In genomic region chr5:44798056-44798455, GRCm38 (mm10) we compare ENCODE assay signal across 8 mouse cellular contexts. TPM values are rescaled to one million over a fixed set of nuclear protein-coding genes. Genes with fewer than 3 reads are reported as not detected.
DNase-seq lines count a peak whose midpoint lies in the region; ATAC-seq and TF ChIP-seq lines count a peak whose summit lies in the region.

No protein-coding gene starts in this region.

- no peak overlapping the region for H3K9ac ChIP-seq in heart, embryonic 15.5 days
- H3K9ac ChIP-seq in embryonic facial prominence, embryonic 11.5 days (replicated peaks; ENCODE audit: low read length) = peak overlapping the region; percentile 64
- peak overlapping the region; percentile 33; the same call in 1 of the 2 replicates for H3K9ac ChIP-seq in hindbrain, postnatal 0 days (replicated peaks; ENCODE audit: low read length)
- H3K9ac ChIP-seq in midbrain, embryonic 15.5 days = peak overlapping the region; percentile 53; the same call in 1 of the 2 replicates

- H3K4me1 ChIP-seq in heart, embryonic 15.5 days (replicated peaks) = 0 out of 2 replicates have a peak, but pooled peaks cover 2% of the 10 kb centered on the region
- peaks cover 5% of the 10 kb centered on the region; the same call in 1 of the 2 replicates for H3K4me1 ChIP-seq in embryonic facial prominence, embryonic 11.5 days (ENCODE audit: control insufficient read depth, insufficient read depth, low read length)
- H3K4me1 ChIP-seq in hindbrain, postnatal 0 days (ENCODE audit: insufficient read depth, low read length) = 0 out of 2 replicates have a peak, but pooled peaks cover 3% of the 10 kb centered on the region
- peaks cover 27% of the 10 kb centered on the region for H3K4me1 ChIP-seq in midbrain, embryonic 15.5 days

- peak overlapping the region; percentile 51 for H3K4me3 ChIP-seq in heart, embryonic 15.5 days
- H3K4me3 ChIP-seq in embryonic facial prominence, embryonic 11.5 days (ENCODE audit: low read depth, low read length) = peak overlapping the region; percentile 48
- peak overlapping the region; percentile 46 for H3K4me3 ChIP-seq in hindbrain, postnatal 0 days (ENCODE audit: low read length)
- H3K4me3 ChIP-seq in midbrain, embryonic 15.5 days = peak overlapping the region; percentile 52

- no peak for TF ChIP-seq CTCF in hindbrain, postnatal 0 days (IDR thresholded peaks at IDR 0.05; ENCODE audit: low read depth)

- no peak overlapping the region for H3K27ac ChIP-seq in heart, embryonic 15.5 days
- no peak overlapping the region for H3K27ac ChIP-seq in embryonic facial prominence, embryonic 11.5 days (replicated peaks; ENCODE audit: low read depth, low read length)
- H3K27ac ChIP-seq in hindbrain, postnatal 0 days = no peak overlapping the region
- 0 out of 2 replicates have a peak overlapping the region, but pooled peaks have one; percentile 17 for H3K27ac ChIP-seq in midbrain, embryonic 15.5 days

- no peaks in the 10 kb centered on the region for H3K27me3 ChIP-seq in heart, embryonic 15.5 days
- H3K27me3 ChIP-seq in embryonic facial prominence, embryonic 11.5 days (ENCODE audit: control insufficient read depth, insufficient read depth, low read length) = no peaks in the 10 kb centered on the region
- H3K27me3 ChIP-seq in hindbrain, postnatal 0 days (ENCODE audit: insufficient read depth, low read length) = no peaks in the 10 kb centered on the region
- H3K27me3 ChIP-seq in midbrain, embryonic 15.5 days (replicated peaks) = no peaks in the 10 kb centered on the region

- H3K9me3 ChIP-seq in heart, embryonic 15.5 days (replicated peaks) = no peaks in the 10 kb centered on the region
- H3K9me3 ChIP-seq in embryonic facial prominence, embryonic 11.5 days (replicated peaks; ENCODE audit: control insufficient read depth, low read length) = no peaks in the 10 kb centered on the region
- no peaks in the 10 kb centered on the region for H3K9me3 ChIP-seq in hindbrain, postnatal 0 days (ENCODE audit: low read length)
- H3K9me3 ChIP-seq in midbrain, embryonic 15.5 days = no peaks in the 10 kb centered on the region

- 38% methylated on average over 2 of the region's 2 CpGs for WGBS in heart, embryonic 15.5 days
- WGBS in embryonic facial prominence, embryonic 11.5 days = 10% methylated on average over 2 of the region's 2 CpGs
- 16% methylated on average over 2 of the region's 2 CpGs for WGBS in hindbrain, postnatal 0 days
- WGBS in midbrain, embryonic 15.5 days = 14% methylated on average over 2 of the region's 2 CpGs

- no peak for DNase-seq in heart, adult 11 months
- no peak for DNase-seq in embryonic facial prominence, embryonic 11.5 days (ENCODE audit: low spot score)
- DNase-seq in hindbrain, postnatal 0 days (ENCODE audit: low spot score) = peak; percentile 13
- no peak for DNase-seq in urinary bladder, postnatal 14 days (ENCODE audit: low spot score)

- ATAC-seq in heart, embryonic 15.5 days (replicated peaks; ENCODE audit: insufficient number of reproducible peaks, insufficient read depth, low FRiP score, low read depth) = no peak
- no peak for ATAC-seq in embryonic facial prominence, embryonic 11.5 days (replicated peaks; ENCODE audit: insufficient number of reproducible peaks, low FRiP score, low TSS enrichment, low read depth)
- no peak for ATAC-seq in hindbrain, postnatal 0 days
- ATAC-seq in midbrain, embryonic 15.5 days (replicated peaks) = no peak
- no peak for ATAC-seq in inflammation-experienced regulatory T-cells, adult 6 months
- ATAC-seq in megakaryocyte, adult 5-6 weeks (ENCODE audit: poor library complexity, severe bottlenecking) = no peak

- peak overlapping the region; percentile 68 for H3K4me2 ChIP-seq in heart, embryonic 15.5 days
- peak overlapping the region; percentile 60 for H3K4me2 ChIP-seq in embryonic facial prominence, embryonic 11.5 days (ENCODE audit: low read depth, low read length)
- peak overlapping the region; percentile 66 for H3K4me2 ChIP-seq in hindbrain, postnatal 0 days (ENCODE audit: low read depth, low read length)
- peak overlapping the region; percentile 54 for H3K4me2 ChIP-seq in midbrain, embryonic 15.5 days

- no peaks in the 10 kb centered on the region for H3K36me3 ChIP-seq in heart, embryonic 15.5 days
- no peaks in the 10 kb centered on the region for H3K36me3 ChIP-seq in embryonic facial prominence, embryonic 11.5 days (replicated peaks; ENCODE audit: control insufficient read depth, insufficient read depth, low read depth, low read length)
- H3K36me3 ChIP-seq in hindbrain, postnatal 0 days (ENCODE audit: insufficient read depth, low read length) = no peaks in the 10 kb centered on the region
- no peaks in the 10 kb centered on the region for H3K36me3 ChIP-seq in midbrain, embryonic 15.5 days (replicated peaks)

RNA-seq across cellular contexts. Expression of gene Ldb2, which starts 1.4 kb away (rescaled TPM):
- polyA plus RNA-seq in heart, embryonic 15.5 days (2015; fragmentation: Nextera tagmentation; extraction: Ambion mirVana) = 13.3 and 18.5 TPM in 2 replicates
- polyA plus RNA-seq in embryonic facial prominence, embryonic 11.5 days (2014; fragmentation: Nextera tagmentation; extraction: Ambion mirVana) = 49.1 and 51.5 TPM in 2 replicates
- 22.4 and 28.1 TPM in 2 replicates for total RNA-seq in hindbrain, postnatal 0 days (2014; rRNA removed)
- 27.3 and 35.1 TPM in 2 replicates for polyA plus RNA-seq in hindbrain, postnatal 0 days (2015; fragmentation: Nextera tagmentation; extraction: Ambion mirVana)
- polyA plus RNA-seq in midbrain, embryonic 15.5 days (2015; fragmentation: Nextera tagmentation; extraction: Ambion mirVana) = 81.0 and 86.2 TPM in 2 replicates
- not detected for polyA plus RNA-seq in inflammation-experienced regulatory T-cells, adult 6 months (2017; shearing (Covaris generic))
- total RNA-seq in megakaryocyte, adult 5-6 weeks (2015) = not detected in 2 replicates
- total RNA-seq in megakaryocyte, adult 5-6 weeks (2017) = not detected in 2 replicates

Comparison
In these comparisons a context has a peak if more than half of its experiments do, and no peak if none do; other contexts are left out.
1. RNA of gene Ldb2, which starts 1.4 kb away (polyA plus RNA-seq): 81.0 to 86.2 TPM in midbrain, embryonic 15.5 days, 49.1 to 51.5 TPM in embryonic facial prominence, embryonic 11.5 days, 27.3 to 35.1 TPM in hindbrain, postnatal 0 days and 13.3 to 18.5 TPM in heart, embryonic 15.5 days; not detected in inflammation-experienced regulatory T-cells, adult 6 months; every median in the first group is over 10 times any median in the second.
2. Peak in every context shown above with its lines, with median percentiles within 50 percentile points of each other: H3K4me2 ChIP-seq and H3K4me3 ChIP-seq.